13 mouse cellular contexts compared by ENCODE assay signal in the genomic region with DNA sequence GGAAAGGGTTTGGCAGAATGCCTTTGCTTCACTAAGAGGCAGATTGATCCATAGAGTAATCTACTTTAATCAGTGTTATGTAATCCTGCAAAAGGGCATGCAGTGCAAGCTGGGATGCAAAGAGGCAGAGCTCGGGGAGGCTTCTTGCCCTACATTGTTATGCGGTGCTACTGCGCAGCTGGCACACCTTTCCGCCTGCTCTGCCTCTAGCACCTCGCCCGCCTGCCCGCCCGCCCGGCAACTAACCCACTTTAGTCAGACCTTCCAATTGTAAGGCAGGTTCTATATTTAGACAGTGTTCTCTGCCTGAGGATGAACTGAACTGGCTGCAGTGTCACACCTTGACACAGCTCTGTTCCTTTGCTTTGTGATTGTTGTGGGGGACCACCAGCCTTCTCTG.
A peak's percentile ranks its signal among the peaks of the same experiment; 100 is the strongest.
DNase-seq lines count a peak whose midpoint lies in the region; ATAC-seq lines count a peak whose summit lies in the region.
"Had no signal": no experiment of that assay in that cellular context is flagged by ENCODE, and none has a peak within 500 bp of the region (broad histone marks: within the 10 kb centered on the region; RNA-seq: fewer than 3 reads in every experiment).

No protein-coding gene starts in this region.

- H3K4me2 ChIP-seq in forebrain, embryonic 13.5 days: no peak overlapping the region
- H3K4me2 ChIP-seq in forebrain, embryonic 11.5 days (ENCODE audit: low read depth, low read length, severe bottlenecking): no peak overlapping the region

- H3K27ac ChIP-seq in forebrain, embryonic 13.5 days: no peak overlapping the region
- no peak overlapping the region for H3K27ac ChIP-seq in forebrain, embryonic 11.5 days (ENCODE audit: low read depth, low read length)
- no peak overlapping the region for H3K27ac ChIP-seq in embryonic facial prominence, embryonic 10.5 days (replicated peaks)
- H3K27ac ChIP-seq: left cerebral cortex, adult 2 months had no signal

- no peaks in the 10 kb centered on the region for H3K36me3 ChIP-seq in forebrain, embryonic 13.5 days (ENCODE audit: poor library complexity, severe bottlenecking)
- H3K36me3 ChIP-seq in forebrain, embryonic 11.5 days (ENCODE audit: control insufficient read depth, insufficient read depth, low read length): no peaks in the 10 kb centered on the region
- no peaks in the 10 kb centered on the region for H3K36me3 ChIP-seq in embryonic facial prominence, embryonic 10.5 days (replicated peaks)
- H3K36me3 ChIP-seq: G1E had no signal

- H3K4me1 ChIP-seq in forebrain, embryonic 13.5 days: peaks cover 13% of the 10 kb centered on the region
- no peaks in the 10 kb centered on the region for H3K4me1 ChIP-seq in forebrain, embryonic 11.5 days (replicated peaks; ENCODE audit: control insufficient read depth, insufficient read depth, low read length)
- no peaks in the 10 kb centered on the region for H3K4me1 ChIP-seq in embryonic facial prominence, embryonic 10.5 days

- DNase-seq in forebrain, embryonic 11.5 days (ENCODE audit: low spot score): no peak
- peak; percentile 12 to 24 for DNase-seq in left cerebral cortex, adult 8-10 months (ENCODE audit: low spot score in 2 of 2)
- no peak for DNase-seq in left cerebral cortex, postnatal 36 days (ENCODE audit: low spot score in 2 of 2)
- DNase-seq in cerebellum, postnatal 25 days: peak; percentile 44 to 62
- DNase-seq in left cerebral cortex, adult 9 months (ENCODE audit: low spot score in 2 of 2): peak; percentile 14 to 39
- no peak for DNase-seq in embryonic facial prominence, embryonic 10.5 days (ENCODE audit: low spot score)
- no peak for DNase-seq in gastrocnemius, adult 8-10 months (ENCODE audit: low spot score in 2 of 2)
- DNase-seq: liver, postnatal 0 days; thymus, postnatal 25 days had no signal

- no peaks in the 10 kb centered on the region for H3K9me3 ChIP-seq in forebrain, embryonic 13.5 days (replicated peaks)
- H3K9me3 ChIP-seq in forebrain, embryonic 11.5 days (ENCODE audit: control insufficient read depth, low read length): no peaks in the 10 kb centered on the region
- no peaks in the 10 kb centered on the region for H3K9me3 ChIP-seq in embryonic facial prominence, embryonic 10.5 days
- H3K9me3 ChIP-seq: G1E had no signal

- WGBS in forebrain, embryonic 13.5 days: 72% methylated on average over 9 of the region's 9 CpGs
- WGBS in forebrain, embryonic 11.5 days: 77% methylated on average over 9 of the region's 9 CpGs
- 85% methylated on average over 9 of the region's 9 CpGs for WGBS in embryonic facial prominence, embryonic 10.5 days

- intact Hi-C loops in left cerebral cortex, postnatal 36 days (cut with DNase I): no loop called here

- 0 out of 2 replicates have a peak, but pooled peaks have one; percentile 24 for ATAC-seq in forebrain, embryonic 13.5 days
- ATAC-seq in forebrain, embryonic 11.5 days (replicated peaks; ENCODE audit: low FRiP score): no peak
- ATAC-seq: liver, postnatal 0 days had no signal

- no peak overlapping the region for H3K9ac ChIP-seq in forebrain, embryonic 13.5 days
- no peak overlapping the region for H3K9ac ChIP-seq in forebrain, embryonic 11.5 days (ENCODE audit: low read length)
- H3K9ac ChIP-seq: liver, postnatal 0 days had no signal

- no peaks in the 10 kb centered on the region for H3K27me3 ChIP-seq in forebrain, embryonic 13.5 days
- no peaks in the 10 kb centered on the region for H3K27me3 ChIP-seq in forebrain, embryonic 11.5 days (ENCODE audit: control insufficient read depth, insufficient read depth, low read length)
- no peaks in the 10 kb centered on the region for H3K27me3 ChIP-seq in embryonic facial prominence, embryonic 10.5 days (replicated peaks; ENCODE audit: low read depth, poor library complexity, severe bottlenecking)

- no peak overlapping the region for H3K4me3 ChIP-seq in forebrain, embryonic 13.5 days
- no peak overlapping the region for H3K4me3 ChIP-seq in forebrain, embryonic 11.5 days (ENCODE audit: low read depth, low read length)
- no peak overlapping the region for H3K4me3 ChIP-seq in embryonic facial prominence, embryonic 10.5 days
- H3K4me3 ChIP-seq: erythroblast, embryonic 14.5 days; left cerebral cortex, adult 2 months had no signal

Comparison
In these comparisons a context has a peak if more than half of its experiments do, and no peak if none do; other contexts are left out.
1. DNase-seq: peak in left cerebral cortex, adult 8-10 months (2 of 2), cerebellum, postnatal 25 days (2 of 2) and left cerebral cortex, adult 9 months (2 of 2); none in forebrain, embryonic 11.5 days (single experiment), left cerebral cortex, postnatal 36 days (0 of 2), embryonic facial prominence, embryonic 10.5 days (single experiment) and gastrocnemius, adult 8-10 months (0 of 2).